Mouse (Mus musculus) midbrain, embryonic 11.5 days (tissue): ENCODE measurements at regions not wholly inside any gene's neighbourhood (a gene's known extent, or its start where the extent isn't known, plus 50 kb on each side); places are given as distances from the start of the nearest gene placed in this dataset.
A peak's percentile ranks its signal among the peaks of the same experiment; 100 is the strongest.

Experiments used
- ATAC-seq: fragments of 200-750 bp; cut with Nextera tagmentation; 2 replicates; pipeline ENCODE4 v1.8.0; 2017; ENCODE audit warnings: moderate TSS enrichment, moderate library complexity; ENCODE audit not compliant: low FRiP score
- DNase-seq: peaks from one replicate; pipeline ENCODE4 v3.0.0; 2015; ENCODE audit warnings: low spot score; ENCODE audit errors: missing footprints
- H3K27ac ChIP-seq: fragments of 300-500 bp; sonication (generic); 2 replicates; pipeline ENCODE4 v1.5.1; 2014; ENCODE audit warnings: low read depth, low read length
- H3K27me3 ChIP-seq: fragments of 300-500 bp; sonication (generic); 2 replicates; pipeline ENCODE4 v1.6.1; 2014; ENCODE audit warnings: mild to moderate bottlenecking, low read length, moderate library complexity, mixed read lengths; ENCODE audit not compliant: control insufficient read depth, insufficient read depth
- H3K36me3 ChIP-seq: fragments of 300-500 bp; sonication (generic); 2 replicates; pipeline ENCODE4 v1.6.1; 2014; ENCODE audit warnings: mild to moderate bottlenecking, low read length, moderate library complexity, mixed read lengths; ENCODE audit not compliant: control insufficient read depth, insufficient read depth
- H3K4me1 ChIP-seq: fragments of 300-500 bp; sonication (generic); 2 replicates; pipeline ENCODE4 v1.6.1; 2014; ENCODE audit warnings: low read length; ENCODE audit not compliant: control insufficient read depth, insufficient read depth
- H3K4me2 ChIP-seq: fragments of 300-500 bp; sonication (generic); 2 replicates; pipeline ENCODE4 v1.6.1; 2014; ENCODE audit warnings: mild to moderate bottlenecking, moderate library complexity
- H3K4me3 ChIP-seq: fragments of 300-500 bp; sonication (generic); 2 replicates; pipeline ENCODE4 v1.5.1; 2014; ENCODE audit warnings: low read depth, low read length
- H3K9ac ChIP-seq: fragments of 300-500 bp; sonication (generic); 2 replicates; pipeline ENCODE4 v1.6.1; 2014; ENCODE audit warnings: low read length
- H3K9me3 ChIP-seq: fragments of 300-500 bp; sonication (generic); 2 replicates; pipeline ENCODE4 v1.6.1; 2016; ENCODE audit warnings: low read length; ENCODE audit not compliant: control insufficient read depth
- WGBS: fragments of 180-500 bp; shearing (Covaris S2); extraction: QIAGEN DNeasy Blood & Tissue Kit; methylation state at CpG from one replicate; pipeline ENCODE4 v1.1.7; 2014; 5-methylcytosine and 5-hydroxymethylcytosine counted together

DNA sequence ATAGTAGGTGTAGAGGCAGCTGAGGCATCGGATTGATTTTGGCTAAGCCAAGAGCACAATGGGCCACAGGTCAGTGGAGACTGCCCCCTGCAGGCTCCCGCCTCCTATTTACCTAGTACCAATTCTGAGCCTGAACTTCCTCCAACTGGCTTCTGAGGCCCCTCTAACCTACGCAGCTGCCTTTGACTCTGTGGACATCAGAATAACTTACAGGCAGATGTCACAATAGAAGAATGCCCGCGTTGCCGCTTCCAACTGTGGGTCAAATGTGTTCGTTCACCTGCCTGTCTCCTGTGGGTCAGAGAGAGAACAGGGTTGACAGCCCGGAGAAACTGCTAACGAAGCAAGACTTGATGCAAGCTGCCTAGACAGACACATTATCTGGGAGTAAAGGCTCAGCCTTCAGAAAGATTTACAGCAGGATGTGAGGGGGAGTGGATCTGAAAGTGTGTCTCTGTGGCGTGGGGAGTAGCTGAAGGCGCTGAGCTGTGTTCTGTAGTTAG, 153.2 kb downstream of the Gm10260 start:
- H3K27ac ChIP-seq, result no peak overlapping the region
- H3K9me3 ChIP-seq, result no peaks in the 10 kb centered on the region
- no peaks in the 10 kb centered on the region for H3K36me3 ChIP-seq
- 41% methylated on average over 11 of the region's 11 CpGs for WGBS
- H3K4me3 ChIP-seq, result no peak overlapping the region
- DNase-seq (peak; percentile 89), ATAC-seq (no peak)
- no peak overlapping the region for H3K9ac ChIP-seq
- no peaks in the 10 kb centered on the region for H3K27me3 ChIP-seq
- peaks cover 4% of the 10 kb centered on the region; the same call in 1 of the 2 replicates for H3K4me1 ChIP-seq
- H3K4me2 ChIP-seq, result no peak overlapping the region

DNA sequence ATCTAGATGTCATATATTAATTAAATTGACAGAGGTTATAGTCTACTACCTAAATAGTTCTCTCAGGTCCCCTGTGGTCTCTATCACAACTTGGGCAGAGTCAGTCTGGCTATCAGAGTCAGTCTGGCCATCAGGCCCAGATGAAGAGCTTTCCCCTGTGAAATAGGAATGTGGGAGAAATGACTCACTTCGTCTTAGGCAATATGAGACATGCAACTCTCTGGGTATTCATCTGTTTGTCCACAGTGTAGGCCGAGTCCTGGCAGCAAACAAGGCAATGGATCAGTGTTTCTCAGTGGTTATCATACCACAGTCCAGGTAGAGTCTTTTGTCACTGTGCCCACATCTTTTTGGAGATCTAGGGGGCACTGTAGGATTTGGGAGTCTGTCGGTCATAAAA, 156.0 kb downstream of the Gm10260 start:
- no peaks in the 10 kb centered on the region for H3K36me3 ChIP-seq
- no peak overlapping the region for H3K9ac ChIP-seq
- no peak overlapping the region for H3K27ac ChIP-seq
- ATAC-seq (no peak), DNase-seq (no peak)
- peaks cover 6% of the 10 kb centered on the region; the same call in 1 of the 2 replicates for H3K4me1 ChIP-seq
- H3K27me3 ChIP-seq, result no peaks in the 10 kb centered on the region
- H3K4me2 ChIP-seq, result no peak overlapping the region
- no peak overlapping the region for H3K4me3 ChIP-seq
- no peaks in the 10 kb centered on the region for H3K9me3 ChIP-seq
- WGBS, result 88% methylated on average over 3 of the region's 3 CpGs

- no peak overlapping the region for H3K27ac ChIP-seq
- no peaks in the 10 kb centered on the region; the same call in 1 of the 2 replicates for H3K9me3 ChIP-seq
- H3K4me1 ChIP-seq, result peaks cover 6% of the 10 kb centered on the region; the same call in 1 of the 2 replicates
- H3K36me3 ChIP-seq, result no peaks in the 10 kb centered on the region
- no peak overlapping the region for H3K4me2 ChIP-seq
- no peak overlapping the region for H3K4me3 ChIP-seq
- DNase-seq, result peak; percentile 70
- ATAC-seq, result no peak
- H3K9ac ChIP-seq, result no peak overlapping the region
- 74% methylated on average over 7 of the region's 7 CpGs for WGBS
- no peaks in the 10 kb centered on the region for H3K27me3 ChIP-seq
Measured at GRCm38 (mm10) chr13:97601135-97601730, 159.2 kb downstream of the Gm10260 start.

GRCm38 (mm10) chr13:97600136-97600535, 160.3 kb downstream of the Gm10260 start:
- Histone ChIP-seq H3K9me3 (no peaks in the 10 kb centered on the region; the same call in 1 of the 2 replicates), H3K4me1 (peaks cover 6% of the 10 kb centered on the region; the same call in 1 of the 2 replicates), H3K27ac (no peak overlapping the region), H3K36me3 (no peaks in the 10 kb centered on the region), H3K4me3 (no peak overlapping the region), H3K27me3 (no peaks in the 10 kb centered on the region), H3K9ac (no peak overlapping the region), H3K4me2 (no peak overlapping the region)
- WGBS, result 70% methylated on average over 7 of the region's 7 CpGs
- DNase-seq (peak; percentile 81), ATAC-seq (no peak)

DNA sequence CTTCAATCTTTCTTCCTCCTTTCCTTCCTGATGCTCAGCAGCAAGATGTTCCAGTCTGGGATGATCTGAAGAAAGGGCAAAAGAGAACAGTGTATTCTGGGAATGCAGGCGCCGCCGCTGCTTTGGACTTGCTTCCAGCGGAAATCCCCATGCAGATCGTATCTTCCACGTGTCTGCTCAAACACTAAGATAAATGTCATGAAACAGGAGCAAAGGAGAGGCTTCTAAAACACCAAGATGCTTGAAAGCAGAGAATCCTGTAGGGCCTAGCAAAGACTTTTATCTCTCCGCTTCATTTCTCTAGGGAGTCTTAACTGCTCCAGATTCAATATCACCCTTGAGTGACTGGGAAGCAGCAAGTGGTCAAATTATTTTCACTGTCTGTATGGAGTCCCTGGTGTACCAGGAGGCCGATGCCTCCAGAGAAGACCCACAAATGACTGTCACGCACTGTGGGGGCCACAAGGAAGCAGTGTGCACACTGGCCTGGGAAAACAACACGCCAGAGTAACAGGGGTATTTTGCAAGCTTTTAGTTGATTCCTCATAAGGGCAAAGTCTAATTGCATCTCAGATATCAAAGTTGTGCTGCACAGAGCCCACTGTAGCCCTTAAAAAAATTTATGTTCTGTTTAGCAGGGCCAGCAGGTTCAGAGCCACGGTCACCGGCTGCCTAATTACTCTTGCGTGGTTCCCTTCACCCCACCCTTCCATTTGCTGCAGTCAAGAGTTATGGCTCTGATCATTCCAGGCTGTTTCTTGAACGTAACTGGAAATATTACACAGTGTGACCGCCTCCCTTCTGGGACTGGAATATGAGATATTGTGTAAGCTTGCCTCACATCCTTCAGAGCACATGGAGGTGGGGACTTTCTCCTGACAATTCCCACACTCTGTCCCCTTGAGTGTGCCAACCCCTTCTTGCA, 161.7 kb downstream of the Gm10260 start:
- H3K4me2 ChIP-seq, result no peak overlapping the region
- no peak overlapping the region for H3K9ac ChIP-seq
- ATAC-seq (no peak), DNase-seq (peak; percentile 60)
- no peaks in the 10 kb centered on the region; the same call in 1 of the 2 replicates for H3K9me3 ChIP-seq
- 87% methylated on average over 15 of the region's 15 CpGs for WGBS
- no peak overlapping the region for H3K4me3 ChIP-seq
- H3K27me3 ChIP-seq, result no peaks in the 10 kb centered on the region
- no peak overlapping the region for H3K27ac ChIP-seq
- H3K4me1 ChIP-seq, result peaks cover 6% of the 10 kb centered on the region; the same call in 1 of the 2 replicates
- no peaks in the 10 kb centered on the region for H3K36me3 ChIP-seq

- H3K27ac ChIP-seq, result no peak overlapping the region
- H3K27me3 ChIP-seq, result no peaks in the 10 kb centered on the region
- no peak overlapping the region for H3K4me2 ChIP-seq
- no peaks in the 10 kb centered on the region for H3K4me1 ChIP-seq
- H3K4me3 ChIP-seq, result no peak overlapping the region
- H3K9me3 ChIP-seq, result no peaks in the 10 kb centered on the region; the same call in 1 of the 2 replicates
- DNase-seq, result no peak
- no peak overlapping the region for H3K9ac ChIP-seq
- ATAC-seq, result no peak
- H3K36me3 ChIP-seq, result no peaks in the 10 kb centered on the region
- 90% methylated on average over 4 of the region's 4 CpGs for WGBS
Measured at GRCm38 (mm10) chr13:97594851-97595250, 165.6 kb downstream of the Gm10260 start.

GRCm38 (mm10) chr13:97589626-97590025, 170.8 kb downstream of the Gm10260 start:
- H3K4me2 ChIP-seq, result no peak overlapping the region
- ATAC-seq (no peak), DNase-seq (no peak)
- 72% methylated on average over 8 of the region's 8 CpGs for WGBS
- no peak overlapping the region for H3K9ac ChIP-seq
- no peak overlapping the region for H3K27ac ChIP-seq
- no peaks in the 10 kb centered on the region for H3K9me3 ChIP-seq
- H3K36me3 ChIP-seq, result no peaks in the 10 kb centered on the region
- no peak overlapping the region for H3K4me3 ChIP-seq
- H3K4me1 ChIP-seq, result no peaks in the 10 kb centered on the region
- no peaks in the 10 kb centered on the region for H3K27me3 ChIP-seq

DNA sequence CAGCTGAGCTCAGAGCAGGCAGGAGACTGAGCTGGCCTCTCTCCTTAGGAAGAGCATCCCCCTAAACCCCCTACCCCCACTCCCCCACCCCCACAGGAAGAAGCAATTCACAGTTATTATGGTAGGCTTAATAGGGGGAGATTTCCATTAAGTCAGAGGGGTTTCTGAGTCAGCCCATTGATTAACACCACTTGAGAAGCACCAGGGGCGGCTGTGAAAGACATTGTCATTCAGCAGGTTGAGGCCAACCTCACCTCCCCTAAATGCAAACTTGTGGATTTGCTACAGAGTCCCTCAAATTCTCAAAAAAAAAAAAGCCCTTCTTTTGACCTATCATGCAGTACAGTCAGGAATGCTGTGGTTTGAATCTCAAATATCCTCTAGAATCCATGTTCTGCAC, 172.3 kb downstream of the Gm10260 start:
- Histone ChIP-seq H3K9ac (no peak overlapping the region), H3K9me3 (no peaks in the 10 kb centered on the region), H3K27me3 (no peaks in the 10 kb centered on the region), H3K36me3 (no peaks in the 10 kb centered on the region), H3K4me3 (no peak overlapping the region), H3K27ac (no peak overlapping the region), H3K4me1 (no peaks in the 10 kb centered on the region), H3K4me2 (no peak overlapping the region)
- no peak for DNase-seq
- no peak for ATAC-seq
- 26% methylated on average over 1 of the region's 1 CpGs for WGBS

GRCm38 (mm10) chr13:97587088-97587487, 173.3 kb downstream of the Gm10260 start:
- DNase-seq (no peak), ATAC-seq (no peak)
- no peak overlapping the region for H3K4me3 ChIP-seq
- no peak overlapping the region for H3K4me2 ChIP-seq
- 75% methylated on average over 1 of the region's 1 CpGs for WGBS
- no peaks in the 10 kb centered on the region for H3K4me1 ChIP-seq
- H3K27ac ChIP-seq, result no peak overlapping the region
- H3K9me3 ChIP-seq, result no peaks in the 10 kb centered on the region
- no peaks in the 10 kb centered on the region for H3K36me3 ChIP-seq
- no peak overlapping the region for H3K9ac ChIP-seq
- H3K27me3 ChIP-seq, result no peaks in the 10 kb centered on the region
